Mouse (Mus musculus): Measurements from ENCODE around the gene Ssbp3.

DNA sequence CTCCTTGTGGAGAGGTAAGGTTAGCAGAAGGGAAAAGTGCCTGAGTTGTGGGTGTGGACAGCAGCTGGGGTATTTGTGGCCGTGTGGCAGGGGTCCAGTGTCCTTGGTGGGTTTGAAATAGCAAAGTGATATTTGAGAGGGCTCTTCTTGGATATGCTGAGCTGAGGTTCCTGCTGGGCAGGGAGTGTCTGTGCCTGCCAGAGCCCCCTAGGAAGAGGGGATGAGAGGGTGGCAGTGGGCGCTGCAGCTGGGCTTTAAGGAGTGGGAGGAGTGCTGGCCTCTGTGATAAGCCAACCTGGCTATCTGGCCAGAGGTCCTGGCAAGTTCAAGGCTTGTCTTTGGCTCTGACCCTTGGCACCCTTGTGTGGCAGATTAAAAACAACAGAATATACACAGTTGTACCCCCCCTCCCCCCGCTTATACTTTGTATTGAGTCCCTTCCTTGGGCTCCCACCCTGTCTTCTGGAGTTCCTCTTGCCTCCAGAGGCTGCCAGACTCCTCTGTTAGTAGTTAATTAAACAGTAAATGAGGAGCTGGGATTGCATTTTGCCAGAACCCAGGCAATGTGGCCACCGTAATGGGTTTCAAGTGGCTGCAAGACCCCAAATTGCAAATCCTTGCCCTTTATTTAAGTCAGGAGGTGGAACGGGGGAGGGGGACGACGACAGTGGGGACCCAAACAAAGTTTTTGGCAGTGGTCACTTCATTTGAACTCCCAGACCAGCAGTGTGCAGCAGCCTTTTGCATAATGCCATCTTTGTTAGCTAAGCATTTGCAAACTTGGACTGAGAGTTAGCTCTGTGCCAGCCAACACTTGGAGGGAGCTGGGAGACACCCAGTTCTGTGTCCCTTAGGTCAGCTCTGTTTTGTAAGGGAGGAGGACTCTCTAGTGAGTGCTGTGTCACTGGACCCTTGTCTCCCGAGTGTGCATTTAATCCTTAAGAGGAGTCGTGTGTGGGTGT is 11.2 kb downstream of the Ssbp3 start:
- TF ChIP-seq CTCF (IDR thresholded peaks at IDR 0.05; ENCODE audit: insufficient read depth, low read length) (no peak), POLR2A (IDR thresholded peaks at IDR 0.05; ENCODE audit: borderline replicate concordance, extremely low read depth, low read depth, low read length) (no peak)

All from lung, adult 2 months (tissue).